Mouse (Mus musculus) myocyte (in vitro differentiated cells): Measurements from ENCODE around the gene Gxylt2.

Source experiments
- MYOG ChIP-seq, 3 experiments: IDR thresholded peaks; one replicate each; pipeline ENCODE4 v1.6.1; 2011; ENCODE audit warnings: control low read depth in 2 of 3, low read depth in 2 of 3, mild to moderate bottlenecking in 2 of 3; ENCODE audit not compliant: insufficient read length in 2 of 3, control insufficient read depth in 1 of 3, insufficient read depth in 1 of 3
- POLR2A ChIP-seq: IDR thresholded peaks from one replicate; pipeline ENCODE4 v1.6.1; 2011; ENCODE audit warnings: low read depth, mild to moderate bottlenecking, control low read depth, moderate library complexity; ENCODE audit not compliant: insufficient read length
- POLR2AphosphoS2 ChIP-seq: IDR thresholded peaks from one replicate; pipeline ENCODE4 v1.6.1; 2011; ENCODE audit warnings: low read depth, control low read depth; ENCODE audit not compliant: insufficient read length
- TCF12 ChIP-seq: IDR thresholded peaks from one replicate; pipeline ENCODE4 v1.6.1; 2011; ENCODE audit warnings: mild to moderate bottlenecking, control low read depth; ENCODE audit not compliant: poor library complexity, insufficient read depth, severe bottlenecking
- USF1 ChIP-seq: IDR thresholded peaks from one replicate; pipeline ENCODE4 v1.6.1; 2011; ENCODE audit warnings: low read depth, mild to moderate bottlenecking, control low read depth, moderate library complexity

- no peak for TF ChIP-seq USF1
- TF ChIP-seq TCF12 = no peak
- no peak for TF ChIP-seq POLR2A
- no peak for TF ChIP-seq POLR2AphosphoS2
- no peak for TF ChIP-seq MYOG (IDR thresholded peaks at IDR 0.05; ENCODE audit: control insufficient read depth in 1 of 3, insufficient read depth in 1 of 3, insufficient read length in 2 of 3, low read depth in 2 of 3)
Measured at GRCm38 (mm10) chr6:100792055-100792659, 87.6 kb downstream of the Gxylt2 start.
